Mouse (Mus musculus) thymus, postnatal 10 days (tissue): ENCODE data around the gene Uhrf1bp1.

Experiments used
- DNase-seq, 2 experiments: peaks; one replicate each; pipeline ENCODE4 v3.0.0; 2021; ENCODE audit warnings: low spot score in 2 of 2

Gene Uhrf1bp1

GRCm38 (mm10) chr17:27839469-27840252 is 16.6 kb upstream of the Uhrf1bp1 start:
- peak; percentile 88 to 89 for DNase-seq

- no peak for DNase-seq
Measured at GRCm38 (mm10) chr17:27848351-27848750, 7.9 kb upstream of the Uhrf1bp1 start.

- DNase-seq, result no peak
Measured at GRCm38 (mm10) chr17:27851076-27851475, 5.2 kb upstream of the Uhrf1bp1 start.

GRCm38 (mm10) chr17:27856798-27857648 is 782 bp downstream of the Uhrf1bp1 start:
- peak; percentile 7 to 24 for DNase-seq

- DNase-seq, result no peak
Measured at GRCm38 (mm10) chr17:27857649-27858475, 1.6 kb downstream of the Uhrf1bp1 start.

GRCm38 (mm10) chr17:27859131-27859530 is 2.9 kb downstream of the Uhrf1bp1 start:
- no peak for DNase-seq

GRCm38 (mm10) chr17:27865461-27865860 is 9.2 kb downstream of the Uhrf1bp1 start:
- DNase-seq, result no peak

- no peak for DNase-seq
Measured at GRCm38 (mm10) chr17:27866737-27867136, 10.5 kb downstream of the Uhrf1bp1 start.

- no peak for DNase-seq
Measured at GRCm38 (mm10) chr17:27871851-27872250, 15.6 kb downstream of the Uhrf1bp1 start.

- no peak for DNase-seq
Measured at GRCm38 (mm10) chr17:27873583-27873982, 17.3 kb downstream of the Uhrf1bp1 start.

- no peak for DNase-seq
Measured at GRCm38 (mm10) chr17:27874510-27874909, 18.3 kb downstream of the Uhrf1bp1 start.

GRCm38 (mm10) chr17:27881518-27881917 is 25.3 kb downstream of the Uhrf1bp1 start:
- no peak for DNase-seq

GRCm38 (mm10) chr17:27883129-27883528 is 26.9 kb downstream of the Uhrf1bp1 start:
- DNase-seq, result no peak

- no peak for DNase-seq
Measured at GRCm38 (mm10) chr17:27883994-27884393, 27.8 kb downstream of the Uhrf1bp1 start.

GRCm38 (mm10) chr17:27886499-27887210 is 30.4 kb downstream of the Uhrf1bp1 start:
- no peak for DNase-seq

GRCm38 (mm10) chr17:27907512-27908205 is 51.4 kb downstream of the Uhrf1bp1 start:
- DNase-seq, result peak; percentile 81 to 87

GRCm38 (mm10) chr17:27908206-27908887 is 52.1 kb downstream of the Uhrf1bp1 start:
- DNase-seq, result peak; percentile 18 to 42

- peak; percentile 84 to 94 for DNase-seq
Measured at GRCm38 (mm10) chr17:27908888-27909621, 52.8 kb downstream of the Uhrf1bp1 start, which contains the start of gene Anks1. Anks1 (plus strand) TSS chr17:27909306.
